Mouse (Mus musculus) duodenum, adult 2 months (tissue): ENCODE data around the gene Angptl3. TPM values are rescaled to one million over a fixed set of nuclear protein-coding genes. Genes with fewer than 3 reads are reported as not detected.

Source experiments
- polyA plus RNA-seq: library from polyadenylated mRNA; depleted of rRNA; stranded (reverse); fragments of >200 nt; gene quantifications from 2 replicates; pipeline ENCODE4 v1.2.3, GENCODE M21; 2012; ENCODE audit warnings: low replicate concordance; rRNA removed

Angptl3 gene
- polyA plus RNA-seq = not detected in 2 replicates

GRCm38 (mm10) chr4:99030686-99031085 lies at the start of gene Angptl3:
Gene Angptl3, plus strand, starts transcription at chr4:99030954.

Other genes with a start within 250 kb of the Angptl3 start
- gene Kank4, start 213.4 kb upstream of the Angptl3 start, polyA plus RNA-seq = 0.24 and 0.34 TPM in 2 replicates
- not detected in 2 replicates for gene I0C0044D17Rik, start 207.1 kb upstream of the Angptl3 start, polyA plus RNA-seq
- 117 and 164 TPM in 2 replicates for gene Usp1, start 107.1 kb upstream of the Angptl3 start, polyA plus RNA-seq
- gene Dock7, start 90.0 kb downstream of the Angptl3 start, polyA plus RNA-seq = 4.4 and 7.5 TPM in 2 replicates
- 0.77 and 2.2 TPM in 2 replicates for gene Atg4c, start 163.0 kb downstream of the Angptl3 start, polyA plus RNA-seq